Comparison of ENCODE assay signal across 12 mouse cellular contexts in genomic region chr3:87816166-87816565, GRCm38 (mm10). TPM values are rescaled to one million over a fixed set of nuclear protein-coding genes. Genes with fewer than 3 reads are reported as not detected.
DNase-seq lines count a peak whose midpoint lies in the region; ATAC-seq and TF ChIP-seq lines count a peak whose summit lies in the region.
"Had no signal": no experiment of that assay in that cellular context is flagged by ENCODE, and none has a peak within 500 bp of the region (broad histone marks: within the 10 kb centered on the region; RNA-seq: fewer than 3 reads in every experiment).

No protein-coding gene starts in this region.

- no peak overlapping the region for H3K9ac ChIP-seq in hindbrain, embryonic 16.5 days (ENCODE audit: low read depth, low read length)
- H3K9ac ChIP-seq in hindbrain, embryonic 14.5 days, result no peak overlapping the region
- H3K9ac ChIP-seq in midbrain, embryonic 12.5 days (replicated peaks), result 0 out of 2 replicates have a peak overlapping the region, but pooled peaks have one; percentile 20
- H3K9ac ChIP-seq in midbrain, embryonic 14.5 days (replicated peaks; ENCODE audit: low read length), result no peak overlapping the region
- H3K9ac ChIP-seq in limb, embryonic 13.5 days, result no peak overlapping the region
- H3K9ac ChIP-seq: forebrain, embryonic 13.5 days had no signal

- 70% methylated on average over 6 of the region's 6 CpGs for WGBS in cerebellum, adult 2 months
- WGBS in hindbrain, embryonic 16.5 days, result 60% methylated on average over 6 of the region's 6 CpGs
- 70% methylated on average over 6 of the region's 6 CpGs for WGBS in hindbrain, embryonic 14.5 days
- WGBS in midbrain, embryonic 12.5 days, result 64% methylated on average over 6 of the region's 6 CpGs
- WGBS in midbrain, embryonic 14.5 days, result 63% methylated on average over 6 of the region's 6 CpGs
- 65% methylated on average over 6 of the region's 6 CpGs for WGBS in limb, embryonic 13.5 days

- H3K4me1 ChIP-seq in cerebellum, adult 2 months (ENCODE audit: control insufficient read depth, insufficient read depth, low read length), result no peaks in the 10 kb centered on the region
- peaks cover 3% of the 10 kb centered on the region; the same call in 1 of the 2 replicates for H3K4me1 ChIP-seq in hindbrain, embryonic 16.5 days (ENCODE audit: control insufficient read depth, insufficient read depth, low read depth, low read length)
- H3K4me1 ChIP-seq in hindbrain, embryonic 14.5 days (replicated peaks; ENCODE audit: control insufficient read depth, insufficient read depth, low read length), result no peaks in the 10 kb centered on the region
- no peaks in the 10 kb centered on the region for H3K4me1 ChIP-seq in midbrain, embryonic 12.5 days
- H3K4me1 ChIP-seq in midbrain, embryonic 14.5 days (ENCODE audit: control insufficient read depth, insufficient read depth, low read length), result no peaks in the 10 kb centered on the region
- H3K4me1 ChIP-seq in limb, embryonic 13.5 days, result peaks cover 4% of the 10 kb centered on the region; the same call in 1 of the 2 replicates
- H3K4me1 ChIP-seq: forebrain, embryonic 13.5 days had no signal

- no peak for TF ChIP-seq POLR2A in cerebellum, adult 2 months (IDR thresholded peaks at IDR 0.05; ENCODE audit: borderline replicate concordance, insufficient read depth, low read length)

- 0 out of 2 replicates have a peak, but pooled peaks have one; percentile 5 for ATAC-seq in cerebellum, adult (ENCODE audit: insufficient number of reproducible peaks, low FRiP score, low TSS enrichment)
- ATAC-seq in hindbrain, embryonic 16.5 days, result 0 out of 2 replicates have a peak, but pooled peaks have one; percentile 11
- no peak; the same call in 1 of the 2 replicates for ATAC-seq in hindbrain, embryonic 14.5 days (ENCODE audit: low FRiP score)
- ATAC-seq in midbrain, embryonic 12.5 days (ENCODE audit: low FRiP score, low read depth), result no peak
- ATAC-seq in midbrain, embryonic 14.5 days (ENCODE audit: low FRiP score, low TSS enrichment), result no peak
- no peak for ATAC-seq in limb, embryonic 13.5 days (ENCODE audit: low FRiP score, low read depth)
- no peak for ATAC-seq in CD4-positive, CD25-positive, alpha-beta regulatory T cell, adult 4 months

- TF ChIP-seq CTCF in cerebellum, adult 2 months (IDR thresholded peaks at IDR 0.05; ENCODE audit: borderline replicate concordance, insufficient read depth, low read depth, low read length), result no peak

- no peak for DNase-seq in cerebellum, adult 2 months
- no peak for DNase-seq in hindbrain, embryonic 14.5 days (ENCODE audit: low spot score)
- DNase-seq in midbrain, embryonic 14.5 days, result no peak

- H3K9me3 ChIP-seq in hindbrain, embryonic 16.5 days (ENCODE audit: control insufficient read depth, low read length), result no peaks in the 10 kb centered on the region
- no peaks in the 10 kb centered on the region for H3K9me3 ChIP-seq in hindbrain, embryonic 14.5 days (ENCODE audit: control insufficient read depth, low read length)
- H3K9me3 ChIP-seq in midbrain, embryonic 12.5 days, result no peaks in the 10 kb centered on the region
- H3K9me3 ChIP-seq in midbrain, embryonic 14.5 days (ENCODE audit: control insufficient read depth, low read length), result no peaks in the 10 kb centered on the region
- no peaks in the 10 kb centered on the region for H3K9me3 ChIP-seq in limb, embryonic 13.5 days
- H3K9me3 ChIP-seq: forebrain, embryonic 13.5 days had no signal

- H3K27ac ChIP-seq in cerebellum, adult 2 months (ENCODE audit: insufficient read depth, low read length), result no peak overlapping the region
- H3K27ac ChIP-seq in hindbrain, embryonic 16.5 days (ENCODE audit: low read depth, low read length), result no peak overlapping the region
- H3K27ac ChIP-seq in hindbrain, embryonic 14.5 days, result no peak overlapping the region
- H3K27ac ChIP-seq in midbrain, embryonic 12.5 days (replicated peaks), result no peak overlapping the region
- no peak overlapping the region for H3K27ac ChIP-seq in midbrain, embryonic 14.5 days (replicated peaks; ENCODE audit: low read depth, low read length)
- H3K27ac ChIP-seq in limb, embryonic 13.5 days, result no peak overlapping the region
- H3K27ac ChIP-seq: forebrain, embryonic 13.5 days; kidney, postnatal 0 days had no signal

- no peak overlapping the region for H3K4me2 ChIP-seq in hindbrain, embryonic 16.5 days (ENCODE audit: low read length)
- H3K4me2 ChIP-seq in hindbrain, embryonic 14.5 days (replicated peaks), result no peak overlapping the region
- 0 out of 2 replicates have a peak overlapping the region, but pooled peaks have one; percentile 6 for H3K4me2 ChIP-seq in midbrain, embryonic 12.5 days (replicated peaks)
- H3K4me2 ChIP-seq in midbrain, embryonic 14.5 days (ENCODE audit: low read length), result no peak overlapping the region
- peak overlapping the region; percentile 27 for H3K4me2 ChIP-seq in limb, embryonic 13.5 days (replicated peaks)

- H3K27me3 ChIP-seq in cerebellum, adult 2 months (ENCODE audit: control insufficient read depth, insufficient read depth, low read length), result no peaks in the 10 kb centered on the region
- peaks cover 3% of the 10 kb centered on the region; the same call in 1 of the 2 replicates for H3K27me3 ChIP-seq in hindbrain, embryonic 16.5 days (replicated peaks; ENCODE audit: control insufficient read depth, insufficient read depth, low read length)
- H3K27me3 ChIP-seq in hindbrain, embryonic 14.5 days (ENCODE audit: control insufficient read depth, insufficient read depth, low read length), result peaks cover 18% of the 10 kb centered on the region
- peaks cover 81% of the 10 kb centered on the region for H3K27me3 ChIP-seq in midbrain, embryonic 12.5 days
- 0 out of 2 replicates have a peak, but pooled peaks cover 3% of the 10 kb centered on the region for H3K27me3 ChIP-seq in midbrain, embryonic 14.5 days (ENCODE audit: control insufficient read depth, insufficient read depth, low read length)
- peaks cover 75% of the 10 kb centered on the region for H3K27me3 ChIP-seq in limb, embryonic 13.5 days

- H3K36me3 ChIP-seq in hindbrain, embryonic 16.5 days (ENCODE audit: control insufficient read depth, insufficient read depth, low read length), result no peaks in the 10 kb centered on the region
- no peaks in the 10 kb centered on the region for H3K36me3 ChIP-seq in hindbrain, embryonic 14.5 days (replicated peaks; ENCODE audit: control insufficient read depth, insufficient read depth)
- no peaks in the 10 kb centered on the region for H3K36me3 ChIP-seq in midbrain, embryonic 12.5 days
- no peaks in the 10 kb centered on the region for H3K36me3 ChIP-seq in midbrain, embryonic 14.5 days (ENCODE audit: control insufficient read depth, insufficient read depth, low read length)
- H3K36me3 ChIP-seq in limb, embryonic 13.5 days, result no peaks in the 10 kb centered on the region

- no peak overlapping the region for H3K4me3 ChIP-seq in cerebellum, adult 2 months (replicated peaks; ENCODE audit: insufficient read depth, low read depth, low read length)
- H3K4me3 ChIP-seq in hindbrain, embryonic 16.5 days (ENCODE audit: low read length), result no peak overlapping the region
- H3K4me3 ChIP-seq in hindbrain, embryonic 14.5 days (replicated peaks; ENCODE audit: low read length), result no peak overlapping the region
- H3K4me3 ChIP-seq in midbrain, embryonic 12.5 days, result no peak overlapping the region
- H3K4me3 ChIP-seq in midbrain, embryonic 14.5 days (replicated peaks; ENCODE audit: low read depth, low read length), result no peak overlapping the region
- no peak overlapping the region for H3K4me3 ChIP-seq in limb, embryonic 13.5 days
- H3K4me3 ChIP-seq: forebrain, embryonic 13.5 days; myocyte had no signal

RNA-seq across cellular contexts. Expression of gene Pear1, which starts 7.9 kb away (rescaled TPM):
- 7.4 and 8.5 TPM in 2 replicates for polyA plus RNA-seq in cerebellum, adult 2 months (2012; rRNA removed)
- 8.4 and 10.6 TPM in 2 replicates for polyA plus RNA-seq in hindbrain, embryonic 16.5 days (2015; fragmentation: Nextera tagmentation; extraction: Ambion mirVana)
- polyA plus RNA-seq in hindbrain, embryonic 14.5 days (2014; fragmentation: Nextera tagmentation; extraction: Ambion mirVana), result 9.9 and 10.2 TPM in 2 replicates
- 8.9 and 12.6 TPM in 2 replicates for polyA plus RNA-seq in midbrain, embryonic 12.5 days (2016; fragmentation: Nextera tagmentation; extraction: Ambion mirVana)
- polyA plus RNA-seq in midbrain, embryonic 14.5 days (2014; fragmentation: Nextera tagmentation; extraction: Ambion mirVana), result 2.2 and 6.9 TPM in 2 replicates
- polyA plus RNA-seq in limb, embryonic 13.5 days (2015; fragmentation: Nextera tagmentation; extraction: Ambion mirVana), result 18.2 and 20.4 TPM in 2 replicates
- polyA plus RNA-seq in CD4-positive, CD25-positive, alpha-beta regulatory T cell, adult 4 months (2017; shearing (Covaris generic)), result 10 to 100 TPM; 57.3 to 93.7 TPM

RNA-seq across cellular contexts. Expression of gene Insrr, which starts 19.4 kb away (rescaled TPM):
- 1.3 and 1.4 TPM in 2 replicates for polyA plus RNA-seq in cerebellum, adult 2 months (2012; rRNA removed)
- 0.49 and 0.85 TPM in 2 replicates for polyA plus RNA-seq in hindbrain, embryonic 16.5 days (2015; fragmentation: Nextera tagmentation; extraction: Ambion mirVana)
- 0.52 and 1.3 TPM in 2 replicates for polyA plus RNA-seq in hindbrain, embryonic 14.5 days (2014; fragmentation: Nextera tagmentation; extraction: Ambion mirVana)
- 1.2 TPM in 2 replicates for polyA plus RNA-seq in midbrain, embryonic 12.5 days (2016; fragmentation: Nextera tagmentation; extraction: Ambion mirVana)
- 0.13 and 0.97 TPM in 2 replicates for polyA plus RNA-seq in midbrain, embryonic 14.5 days (2014; fragmentation: Nextera tagmentation; extraction: Ambion mirVana)
- polyA plus RNA-seq in limb, embryonic 13.5 days (2015; fragmentation: Nextera tagmentation; extraction: Ambion mirVana), result 0.27 and 0.51 TPM in 2 replicates
- polyA plus RNA-seq in CD4-positive, CD25-positive, alpha-beta regulatory T cell, adult 4 months (2017; shearing (Covaris generic)), result 1 to 10 TPM in 1 of 2 experiments, under 1 TPM in 1; 0.17 to 1.6 TPM
- polyA plus RNA-seq: myocyte had no signal

RNA-seq across cellular contexts. Expression of gene Ntrk1, which starts 21.2 kb away (rescaled TPM):
- 2.5 and 2.8 TPM in 2 replicates for polyA plus RNA-seq in cerebellum, adult 2 months (2012; rRNA removed)
- 6.6 and 7.3 TPM in 2 replicates for polyA plus RNA-seq in hindbrain, embryonic 16.5 days (2015; fragmentation: Nextera tagmentation; extraction: Ambion mirVana)
- 1.7 and 4.3 TPM in 2 replicates for polyA plus RNA-seq in hindbrain, embryonic 14.5 days (2014; fragmentation: Nextera tagmentation; extraction: Ambion mirVana)
- 3.0 and 3.9 TPM in 2 replicates for polyA plus RNA-seq in midbrain, embryonic 12.5 days (2016; fragmentation: Nextera tagmentation; extraction: Ambion mirVana)
- 1.2 and 1.7 TPM in 2 replicates for polyA plus RNA-seq in midbrain, embryonic 14.5 days (2014; fragmentation: Nextera tagmentation; extraction: Ambion mirVana)
- polyA plus RNA-seq in limb, embryonic 13.5 days (2015; fragmentation: Nextera tagmentation; extraction: Ambion mirVana), result 2.6 and 2.7 TPM in 2 replicates
- polyA plus RNA-seq in CD4-positive, CD25-positive, alpha-beta regulatory T cell, adult 4 months (2017; shearing (Covaris generic)), result not detected
- polyA plus RNA-seq: myocyte had no signal

RNA-seq across cellular contexts. Expression of gene Sh2d2a, which starts 30.4 kb away (rescaled TPM):
- 0.05 TPM in 2 replicates for polyA plus RNA-seq in cerebellum, adult 2 months (2012; rRNA removed)
- polyA plus RNA-seq in hindbrain, embryonic 16.5 days (2015; fragmentation: Nextera tagmentation; extraction: Ambion mirVana), result not detected in 2 replicates
- polyA plus RNA-seq in hindbrain, embryonic 14.5 days (2014; fragmentation: Nextera tagmentation; extraction: Ambion mirVana), result not detected in 2 replicates
- polyA plus RNA-seq in midbrain, embryonic 12.5 days (2016; fragmentation: Nextera tagmentation; extraction: Ambion mirVana), result not detected in 2 replicates
- polyA plus RNA-seq in midbrain, embryonic 14.5 days (2014; fragmentation: Nextera tagmentation; extraction: Ambion mirVana), result 0.05 TPM in 1 of 2 replicates, not detected in the other
- polyA plus RNA-seq in limb, embryonic 13.5 days (2015; fragmentation: Nextera tagmentation; extraction: Ambion mirVana), result not detected in 2 replicates
- polyA plus RNA-seq in CD4-positive, CD25-positive, alpha-beta regulatory T cell, adult 4 months (2017; shearing (Covaris generic)), result 100 to 1,000 TPM; 213 to 324 TPM
- polyA plus RNA-seq: embryonic facial prominence, embryonic 11.5 days; forebrain, embryonic 13.5 days; myocyte had no signal

Comparison
In these comparisons a context has a peak if more than half of its experiments do, and no peak if none do; other contexts are left out.
1. ATAC-seq: peak in cerebellum, adult (single experiment) and hindbrain, embryonic 16.5 days (single experiment); none in hindbrain, embryonic 14.5 days (single experiment), midbrain, embryonic 12.5 days (single experiment), midbrain, embryonic 14.5 days (single experiment), limb, embryonic 13.5 days (single experiment) and CD4-positive, CD25-positive, alpha-beta regulatory T cell, adult 4 months (single experiment).
2. H3K4me2 ChIP-seq: peak in midbrain, embryonic 12.5 days (single experiment) and limb, embryonic 13.5 days (single experiment); none in hindbrain, embryonic 16.5 days (single experiment), hindbrain, embryonic 14.5 days (single experiment) and midbrain, embryonic 14.5 days (single experiment).